Mouse (Mus musculus): ENCODE measurements around the gene Zcwpw1. TPM values are rescaled to one million over a fixed set of nuclear protein-coding genes. Genes with fewer than 3 reads are reported as not detected.

The Zcwpw1 gene
- polyA plus RNA-seq, 1 experiment from 2014 or later = 24.8 TPM

DNA sequence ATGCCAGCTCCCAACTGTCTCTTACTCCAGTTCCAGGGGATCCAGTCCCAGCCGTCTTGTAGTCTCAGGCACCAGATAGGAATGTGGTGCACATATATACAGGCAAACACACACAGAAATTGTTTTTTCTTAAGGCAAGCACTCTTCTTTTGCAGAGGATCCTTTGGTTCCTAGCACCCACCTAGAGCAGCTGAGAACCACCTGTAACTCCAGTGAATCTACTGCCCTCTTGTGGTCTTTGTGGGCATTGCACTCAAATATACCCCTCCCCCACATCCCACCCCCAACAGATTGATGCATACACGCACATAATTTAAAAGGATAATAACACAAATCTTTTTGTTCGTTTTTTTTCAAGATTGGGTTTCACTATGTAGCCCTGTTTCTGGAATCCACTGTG lies 21.3 kb upstream of the Zcwpw1 start:
- ATAC-seq (ENCODE audit: low FRiP score, low TSS enrichment) = no peak
- H3K9me3 ChIP-seq (ENCODE audit: low read length) = peaks cover 4% of the 10 kb centered on the region; the same call in 1 of the 2 replicates
- no peak overlapping the region for H3K4me2 ChIP-seq (replicated peaks; ENCODE audit: low read depth, low read length)
- H3K9ac ChIP-seq (replicated peaks; ENCODE audit: low read length) = no peak overlapping the region
- no peak overlapping the region for H3K27ac ChIP-seq (ENCODE audit: low read length)
- no peak overlapping the region for H3K4me3 ChIP-seq (ENCODE audit: low read length)
- no peaks in the 10 kb centered on the region for H3K4me1 ChIP-seq (ENCODE audit: insufficient read depth, low read length)
- 0 out of 2 replicates have a peak, but pooled peaks cover 2% of the 10 kb centered on the region for H3K36me3 ChIP-seq (ENCODE audit: insufficient read depth, low read length)
- no peaks in the 10 kb centered on the region for H3K27me3 ChIP-seq (ENCODE audit: insufficient read depth, low read length)
- WGBS = 68% methylated on average over 3 of the region's 3 CpGs

DNA sequence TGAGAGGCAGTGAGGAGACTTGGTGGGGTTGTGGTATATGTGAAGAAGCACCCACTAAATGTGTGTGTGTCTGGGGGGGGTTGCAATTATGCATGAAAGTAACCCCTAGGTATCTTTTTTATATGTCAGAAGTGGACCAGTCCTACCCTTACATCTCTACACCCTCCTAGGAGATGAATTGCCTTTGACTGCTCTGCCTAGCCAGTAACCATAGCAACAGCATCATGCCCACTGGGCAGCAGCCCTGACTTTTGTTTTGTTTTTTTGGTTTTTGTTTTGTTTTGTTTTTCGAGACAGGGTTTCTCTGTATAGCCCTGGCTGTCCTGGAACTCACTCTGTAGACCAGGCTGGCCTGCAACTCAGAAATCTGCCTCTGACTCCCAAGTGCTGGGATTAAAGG lies 19.1 kb upstream of the Zcwpw1 start:
- Histone ChIP-seq H3K9ac (replicated peaks; ENCODE audit: low read length) (no peak overlapping the region), H3K36me3 (ENCODE audit: insufficient read depth, low read length) (no peaks in the 10 kb centered on the region), H3K27me3 (ENCODE audit: insufficient read depth, low read length) (no peaks in the 10 kb centered on the region), H3K4me3 (ENCODE audit: low read length) (no peak overlapping the region), H3K4me1 (ENCODE audit: insufficient read depth, low read length) (no peaks in the 10 kb centered on the region), H3K9me3 (ENCODE audit: low read length) (peaks cover 4% of the 10 kb centered on the region; the same call in 1 of the 2 replicates), H3K27ac (ENCODE audit: low read length) (no peak overlapping the region), H3K4me2 (replicated peaks; ENCODE audit: low read depth, low read length) (no peak overlapping the region)
- ATAC-seq (ENCODE audit: low FRiP score, low TSS enrichment) = no peak
- 59% methylated on average over 1 of the region's 1 CpGs for WGBS

DNA sequence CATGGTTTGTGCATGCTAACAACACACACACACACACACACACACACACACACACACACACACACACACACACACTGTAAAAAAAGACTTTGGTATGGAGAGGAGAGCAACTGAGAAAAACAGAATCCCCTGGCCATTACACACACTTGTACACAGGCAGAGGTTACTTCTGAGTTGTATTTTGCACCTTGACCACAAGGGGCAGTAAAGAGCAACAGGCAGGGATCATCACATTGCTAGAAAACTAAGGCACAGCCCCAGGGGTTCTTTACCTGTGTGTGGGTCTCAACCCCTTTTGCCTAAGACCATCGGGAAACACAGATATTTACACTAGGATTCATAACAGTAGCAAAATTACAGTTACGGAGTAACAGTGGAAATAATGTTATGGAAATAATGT lies 16.9 kb upstream of the Zcwpw1 start:
- 55% methylated on average over 2 of the region's 2 CpGs for WGBS
- peaks cover 4% of the 10 kb centered on the region; the same call in 1 of the 2 replicates for H3K9me3 ChIP-seq (ENCODE audit: low read length)

DNA sequence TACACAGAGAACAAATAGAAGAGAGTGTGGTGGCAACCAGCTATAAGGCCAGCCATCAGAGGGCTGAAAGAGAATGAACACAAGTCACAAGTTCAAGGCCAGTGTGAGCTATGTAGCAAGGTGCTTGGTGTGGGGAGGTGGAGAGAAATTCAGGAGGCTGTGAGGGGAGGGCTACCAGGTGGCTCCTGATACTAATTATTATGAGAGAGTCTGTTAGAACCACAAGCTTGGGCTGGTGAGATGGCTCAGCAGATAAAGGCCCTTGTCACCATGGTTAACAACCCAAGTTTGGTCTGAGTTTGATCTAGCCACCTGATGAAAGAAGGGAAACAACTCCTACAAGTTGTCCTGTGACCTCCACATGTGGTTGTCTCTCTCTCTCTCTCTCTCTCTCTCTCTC lies 14.8 kb upstream of the Zcwpw1 start:
- no peak for ATAC-seq (ENCODE audit: low FRiP score, low TSS enrichment)
- Histone ChIP-seq H3K4me1 (ENCODE audit: insufficient read depth, low read length) (0 out of 2 replicates have a peak, but pooled peaks cover 7% of the 10 kb centered on the region), H3K9ac (replicated peaks; ENCODE audit: low read length) (no peak overlapping the region), H3K9me3 (ENCODE audit: low read length) (no peaks in the 10 kb centered on the region), H3K4me3 (ENCODE audit: low read length) (no peak overlapping the region), H3K27ac (ENCODE audit: low read length) (no peak overlapping the region), H3K4me2 (replicated peaks; ENCODE audit: low read depth, low read length) (no peak overlapping the region), H3K36me3 (ENCODE audit: insufficient read depth, low read length) (no peaks in the 10 kb centered on the region), H3K27me3 (ENCODE audit: insufficient read depth, low read length) (no peaks in the 10 kb centered on the region)

More for the DNA sequence above, 16.9 kb upstream of the Zcwpw1 start:
- no peak for ATAC-seq (ENCODE audit: low FRiP score, low TSS enrichment)
- Histone ChIP-seq H3K36me3 (ENCODE audit: insufficient read depth, low read length) (no peaks in the 10 kb centered on the region), H3K4me1 (ENCODE audit: insufficient read depth, low read length) (no peaks in the 10 kb centered on the region), H3K27me3 (ENCODE audit: insufficient read depth, low read length) (no peaks in the 10 kb centered on the region), H3K4me2 (replicated peaks; ENCODE audit: low read depth, low read length) (no peak overlapping the region), H3K4me3 (ENCODE audit: low read length) (no peak overlapping the region), H3K9ac (replicated peaks; ENCODE audit: low read length) (no peak overlapping the region), H3K27ac (ENCODE audit: low read length) (no peak overlapping the region)

DNA sequence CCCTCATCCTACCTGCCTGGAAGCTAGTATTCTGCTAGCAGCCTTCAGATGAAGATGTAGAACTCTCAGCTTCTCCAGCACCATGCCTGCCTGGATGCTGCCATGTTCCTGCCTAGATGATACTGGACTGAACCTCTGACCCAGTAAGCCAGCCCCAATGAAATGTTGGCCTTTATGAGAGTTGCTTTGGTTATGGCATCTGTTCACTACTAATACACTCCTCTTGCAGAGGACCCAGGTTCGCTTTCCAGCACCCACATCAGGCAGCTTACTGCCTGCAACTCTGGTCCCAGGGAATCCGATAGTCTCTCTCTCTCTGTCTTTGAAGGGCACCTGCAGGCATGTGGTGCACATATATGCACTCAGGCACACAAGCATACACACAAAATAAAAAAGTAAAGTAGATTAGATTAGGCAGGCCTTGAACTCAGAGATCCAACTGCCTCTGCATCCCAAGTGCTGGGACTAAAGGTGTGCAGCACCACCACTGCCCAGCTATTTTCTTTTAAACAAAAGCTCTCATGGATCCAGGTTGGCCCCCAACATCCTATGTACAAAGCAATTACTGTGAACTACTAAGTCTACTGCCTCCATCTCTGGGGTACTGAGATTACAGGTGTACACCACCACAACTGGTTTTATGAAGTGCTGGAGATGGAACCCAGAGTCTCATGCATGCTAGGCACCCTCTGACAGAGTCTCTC lies 11.9 kb upstream of the Zcwpw1 start:
- 94% methylated on average over 2 of the region's 2 CpGs for WGBS
- H3K27me3 ChIP-seq (ENCODE audit: insufficient read depth, low read length) = no peaks in the 10 kb centered on the region
- no peak overlapping the region for H3K9ac ChIP-seq (replicated peaks; ENCODE audit: low read length)
- no peaks in the 10 kb centered on the region for H3K9me3 ChIP-seq (ENCODE audit: low read length)
- H3K4me1 ChIP-seq (ENCODE audit: insufficient read depth, low read length) = peaks cover 15% of the 10 kb centered on the region
- H3K4me2 ChIP-seq (replicated peaks; ENCODE audit: low read depth, low read length) = no peak overlapping the region
- no peak for ATAC-seq (ENCODE audit: low FRiP score, low TSS enrichment)
- peaks cover 8% of the 10 kb centered on the region for H3K36me3 ChIP-seq (ENCODE audit: insufficient read depth, low read length)
- no peak overlapping the region for H3K4me3 ChIP-seq (ENCODE audit: low read length)
- H3K27ac ChIP-seq (ENCODE audit: low read length) = peak overlapping the region; percentile 9; the same call in 1 of the 2 replicates

DNA sequence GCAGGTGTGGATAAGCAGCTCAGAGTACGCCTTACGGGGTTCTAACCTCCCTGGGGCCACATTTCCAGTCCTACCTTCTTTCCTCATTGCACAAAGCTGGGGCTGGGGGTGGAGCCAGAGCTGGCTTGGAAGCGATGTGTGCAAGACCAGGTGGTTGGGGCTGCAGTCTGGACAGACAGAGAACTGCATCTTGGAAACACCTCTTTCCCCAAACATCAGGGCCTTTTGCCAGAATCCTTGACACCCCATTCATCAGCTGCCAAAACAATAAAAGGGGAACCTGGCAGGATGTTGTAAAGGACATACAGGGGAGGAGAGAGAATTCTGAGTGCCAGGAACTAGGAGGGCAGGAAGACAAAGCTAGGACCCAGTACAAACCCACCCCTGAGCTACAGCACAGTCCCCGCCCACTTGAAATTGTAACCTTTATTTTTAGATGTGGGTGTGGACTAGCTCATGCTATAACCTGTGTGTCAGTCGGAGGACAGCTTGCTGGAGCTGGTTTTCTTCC lies 11.1 kb upstream of the Zcwpw1 start:
- H3K27me3 ChIP-seq (ENCODE audit: insufficient read depth, low read length) = no peaks in the 10 kb centered on the region
- H3K4me2 ChIP-seq (replicated peaks; ENCODE audit: low read depth, low read length) = no peak overlapping the region
- ATAC-seq (ENCODE audit: low FRiP score, low TSS enrichment) = peak; percentile 47
- no peak overlapping the region for H3K4me3 ChIP-seq (ENCODE audit: low read length)
- no peaks in the 10 kb centered on the region for H3K9me3 ChIP-seq (ENCODE audit: low read length)
- WGBS = 27% methylated on average over 5 of the region's 5 CpGs
- peak overlapping the region; percentile 9 for H3K27ac ChIP-seq (ENCODE audit: low read length)
- H3K4me1 ChIP-seq (ENCODE audit: insufficient read depth, low read length) = peaks cover 15% of the 10 kb centered on the region
- H3K36me3 ChIP-seq (ENCODE audit: insufficient read depth, low read length) = peaks cover 14% of the 10 kb centered on the region
- peak overlapping the region; percentile 24; the same call in 1 of the 2 replicates for H3K9ac ChIP-seq (replicated peaks; ENCODE audit: low read length)

DNA sequence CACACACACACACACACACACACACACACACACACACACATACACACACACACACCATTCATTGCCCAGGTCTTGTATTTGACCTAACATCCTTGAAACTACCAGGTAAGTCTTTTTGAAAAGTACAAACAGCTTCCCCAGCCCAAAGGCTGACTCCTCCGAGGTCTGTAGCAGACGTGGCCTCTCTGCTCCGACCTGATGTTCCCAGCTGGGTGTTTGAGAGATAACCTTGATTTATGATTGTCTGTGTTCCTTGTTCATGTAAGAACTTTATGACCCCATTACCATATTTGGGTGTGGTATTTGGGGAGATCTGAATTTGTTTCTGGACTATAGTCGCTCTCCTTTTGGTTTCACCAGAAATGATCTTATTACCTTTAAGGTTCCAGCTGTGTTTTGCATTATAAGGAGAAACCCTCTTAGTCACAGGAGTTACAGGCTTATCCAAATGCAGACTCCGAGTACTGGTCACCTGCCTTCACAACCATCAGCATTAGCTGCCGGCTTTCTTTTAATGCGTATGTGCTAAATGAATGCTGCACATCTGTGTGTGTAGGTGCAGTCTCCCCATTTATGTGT lies 10.2 kb upstream of the Zcwpw1 start:
- H3K27ac ChIP-seq (ENCODE audit: low read length) = no peak overlapping the region
- peaks cover 15% of the 10 kb centered on the region for H3K4me1 ChIP-seq (ENCODE audit: insufficient read depth, low read length)
- H3K36me3 ChIP-seq (ENCODE audit: insufficient read depth, low read length) = peaks cover 23% of the 10 kb centered on the region
- no peak overlapping the region for H3K9ac ChIP-seq (replicated peaks; ENCODE audit: low read length)
- H3K4me3 ChIP-seq (ENCODE audit: low read length) = no peak overlapping the region
- no peaks in the 10 kb centered on the region for H3K27me3 ChIP-seq (ENCODE audit: insufficient read depth, low read length)
- ATAC-seq (ENCODE audit: low FRiP score, low TSS enrichment) = no peak
- no peak overlapping the region for H3K4me2 ChIP-seq (replicated peaks; ENCODE audit: low read depth, low read length)
- 66% methylated on average over 7 of the region's 7 CpGs for WGBS
- no peaks in the 10 kb centered on the region for H3K9me3 ChIP-seq (ENCODE audit: low read length)

DNA sequence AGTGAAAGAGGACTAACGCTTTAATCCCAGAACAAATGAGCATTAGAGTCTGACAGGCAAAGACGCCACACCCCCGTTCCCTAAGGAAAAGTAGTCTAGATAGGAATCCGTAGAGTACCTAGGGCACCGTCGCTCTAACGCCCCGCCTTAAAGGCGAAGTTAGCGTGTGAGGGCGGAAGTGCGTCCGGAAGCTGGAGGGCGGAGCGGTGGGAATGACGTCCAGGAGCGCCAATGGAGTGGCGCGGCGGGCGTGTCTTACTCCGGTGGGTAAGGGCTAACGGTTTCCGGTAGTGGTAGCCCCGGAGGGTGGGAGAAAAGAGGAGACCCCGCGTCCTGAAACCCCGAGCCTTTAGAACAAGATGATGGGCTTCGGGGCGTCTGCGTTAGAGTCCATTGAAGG lies 9.0 kb upstream of the Zcwpw1 start, which contains the start of gene Ppp1r35:
Gene Ppp1r35 (plus strand): TSS at position 215 of the 400 bp plus-strand sequence.
- H3K4me3 ChIP-seq (ENCODE audit: low read length) = peak within 1 kb of the TSS; percentile 69
- H3K27ac ChIP-seq (ENCODE audit: low read length) = peak within 1 kb of the TSS; percentile 85
- ATAC-seq (ENCODE audit: low FRiP score, low TSS enrichment) = peak; percentile 95
- peaks cover 31% of the 10 kb centered on the region for H3K36me3 ChIP-seq (ENCODE audit: insufficient read depth, low read length)
- H3K4me1 ChIP-seq (ENCODE audit: insufficient read depth, low read length) = peaks cover 26% of the 10 kb centered on the region
- under 1% methylated on average over 31 of the region's 31 CpGs for WGBS
- H3K4me2 ChIP-seq (replicated peaks; ENCODE audit: low read depth, low read length) = peak within 1 kb of the TSS; percentile 92
- H3K9me3 ChIP-seq (ENCODE audit: low read length) = no peaks in the 10 kb centered on the region
- no peaks in the 10 kb centered on the region for H3K27me3 ChIP-seq (ENCODE audit: insufficient read depth, low read length)
- peak within 1 kb of the TSS; percentile 84 for H3K9ac ChIP-seq (replicated peaks; ENCODE audit: low read length)

DNA sequence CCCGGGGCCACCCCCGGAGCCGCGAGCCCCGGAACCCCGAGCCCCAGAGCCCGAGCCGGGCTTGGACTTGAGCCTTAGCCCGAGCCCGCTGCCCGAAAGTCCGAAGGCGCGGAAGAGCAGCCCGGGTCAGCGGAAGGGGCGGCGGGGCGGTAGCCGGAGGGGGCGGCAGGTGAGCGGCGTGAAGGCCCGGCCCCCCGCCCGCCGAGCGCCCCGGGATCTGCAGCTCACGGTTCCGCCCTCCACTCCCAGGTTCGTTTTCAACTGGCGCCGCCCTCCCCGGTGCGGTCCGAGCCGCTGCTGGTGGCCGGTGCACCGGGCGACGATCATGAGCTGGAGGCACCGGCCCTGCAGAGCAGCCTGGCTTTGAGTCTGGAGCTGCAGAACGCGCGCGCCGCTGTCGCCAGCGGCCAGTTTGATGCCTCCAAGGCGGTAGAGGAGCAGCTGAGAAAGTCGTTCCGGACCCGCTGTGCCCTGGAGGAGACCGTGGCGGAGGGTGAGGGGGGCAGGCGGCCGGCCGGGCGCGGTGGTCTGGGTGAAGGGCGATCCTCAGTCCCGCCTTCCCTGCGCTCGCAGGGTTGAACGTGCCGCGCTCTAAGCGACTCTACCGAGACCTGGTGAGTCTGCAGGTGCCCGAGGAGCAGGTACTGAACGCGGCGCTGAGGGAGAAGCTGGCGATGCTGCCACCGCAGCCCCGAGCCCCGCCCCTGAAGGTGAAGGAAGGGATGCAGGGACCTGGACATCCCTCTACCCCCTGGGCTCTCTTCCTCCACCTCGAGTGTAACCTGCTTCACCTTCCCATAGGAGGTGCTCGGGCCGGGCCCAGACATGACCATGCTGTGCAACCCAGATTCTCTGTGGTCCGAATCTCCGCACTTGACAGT lies 8.3 kb upstream of the Zcwpw1 start:
- ATAC-seq (ENCODE audit: low FRiP score, low TSS enrichment) = peak; percentile 25
- H3K4me1 ChIP-seq (ENCODE audit: insufficient read depth, low read length) = peaks cover 32% of the 10 kb centered on the region
- under 1% methylated on average over 81 of the region's 83 CpGs for WGBS

More for the DNA sequence above, 8.3 kb upstream of the Zcwpw1 start:
- Histone ChIP-seq H3K4me3 (ENCODE audit: low read length) (peak overlapping the region; percentile 69), H3K36me3 (ENCODE audit: insufficient read depth, low read length) (peaks cover 38% of the 10 kb centered on the region), H3K27me3 (ENCODE audit: insufficient read depth, low read length) (no peaks in the 10 kb centered on the region), H3K9ac (replicated peaks; ENCODE audit: low read length) (peak overlapping the region; percentile 84), H3K4me2 (replicated peaks; ENCODE audit: low read depth, low read length) (peak overlapping the region; percentile 92), H3K9me3 (ENCODE audit: low read length) (no peaks in the 10 kb centered on the region), H3K27ac (ENCODE audit: low read length) (peak overlapping the region; percentile 85)

All from kidney, embryonic 16.5 days (tissue).